Mouse (Mus musculus) brain, embryonic 18.5 days (tissue): ENCODE data around the gene Pop5.
A peak's percentile ranks its signal among the peaks of the same experiment; 100 is the strongest.

Experiments
- DNase-seq: peaks from one replicate; pipeline ENCODE4 v3.0.0-alpha.2; 2012; ENCODE audit warnings: low read depth, low spot score

Pop5 gene

DNA sequence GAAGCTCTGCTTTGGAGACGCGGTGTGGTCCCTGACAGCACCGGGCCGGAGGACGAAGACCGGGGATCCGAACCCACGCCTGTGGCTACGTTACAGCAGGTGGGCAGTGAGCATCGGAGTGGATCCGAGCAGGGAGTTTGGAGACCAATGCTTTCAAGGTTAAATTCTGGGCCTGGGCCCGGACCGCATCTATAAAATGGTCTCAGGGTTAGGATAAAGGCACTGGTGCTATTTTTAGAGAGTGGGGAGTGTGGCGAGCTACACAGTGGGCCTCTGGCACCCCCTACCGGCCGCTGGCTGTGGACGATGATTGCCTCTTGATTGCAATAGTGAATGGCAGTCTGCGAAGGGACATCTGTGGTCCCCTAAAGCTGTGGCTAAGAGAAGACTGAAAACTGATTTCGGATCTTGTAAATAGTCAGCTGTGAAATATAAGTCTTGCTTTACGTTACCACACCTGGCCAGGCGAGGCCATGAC is at the start of gene Pop5:
Pop5 (plus strand) TSS at position 51 of the 478 bp plus-strand sequence.
- DNase-seq: peak; percentile 66

DNA sequence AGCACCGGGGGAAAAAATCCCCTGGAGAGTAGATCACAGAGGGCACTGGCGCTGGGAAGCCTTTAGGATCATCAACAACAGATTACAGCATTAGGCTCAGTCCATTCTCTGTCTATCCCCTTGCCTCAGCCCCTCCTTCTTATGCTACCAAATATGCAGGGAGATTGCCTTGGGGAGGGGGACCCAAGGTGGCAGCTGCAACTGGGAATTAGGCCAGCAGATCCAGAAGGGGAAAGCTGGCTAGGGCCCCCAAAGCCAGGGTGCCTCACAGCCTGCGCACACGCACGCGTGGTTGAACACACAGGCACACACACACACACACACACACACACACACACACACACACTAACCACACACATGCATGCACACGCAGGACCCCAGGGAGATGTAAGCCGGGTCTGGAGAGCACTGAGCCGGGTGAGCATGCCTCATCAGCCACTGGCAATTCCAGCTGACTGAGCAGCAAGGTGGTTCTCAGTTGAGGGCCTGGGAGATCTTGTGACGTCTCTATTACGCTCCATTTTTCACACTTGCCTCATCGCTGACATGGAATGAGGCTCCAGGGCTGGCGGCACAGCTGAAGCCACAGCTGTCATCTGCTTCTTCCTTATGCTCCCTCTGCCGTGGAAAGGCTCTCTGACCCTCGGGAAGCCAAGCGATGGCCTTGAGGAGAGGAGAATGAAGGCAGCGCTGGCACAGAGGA is 49.1 kb upstream of the Pop5 start:
- DNase-seq: no peak

DNA sequence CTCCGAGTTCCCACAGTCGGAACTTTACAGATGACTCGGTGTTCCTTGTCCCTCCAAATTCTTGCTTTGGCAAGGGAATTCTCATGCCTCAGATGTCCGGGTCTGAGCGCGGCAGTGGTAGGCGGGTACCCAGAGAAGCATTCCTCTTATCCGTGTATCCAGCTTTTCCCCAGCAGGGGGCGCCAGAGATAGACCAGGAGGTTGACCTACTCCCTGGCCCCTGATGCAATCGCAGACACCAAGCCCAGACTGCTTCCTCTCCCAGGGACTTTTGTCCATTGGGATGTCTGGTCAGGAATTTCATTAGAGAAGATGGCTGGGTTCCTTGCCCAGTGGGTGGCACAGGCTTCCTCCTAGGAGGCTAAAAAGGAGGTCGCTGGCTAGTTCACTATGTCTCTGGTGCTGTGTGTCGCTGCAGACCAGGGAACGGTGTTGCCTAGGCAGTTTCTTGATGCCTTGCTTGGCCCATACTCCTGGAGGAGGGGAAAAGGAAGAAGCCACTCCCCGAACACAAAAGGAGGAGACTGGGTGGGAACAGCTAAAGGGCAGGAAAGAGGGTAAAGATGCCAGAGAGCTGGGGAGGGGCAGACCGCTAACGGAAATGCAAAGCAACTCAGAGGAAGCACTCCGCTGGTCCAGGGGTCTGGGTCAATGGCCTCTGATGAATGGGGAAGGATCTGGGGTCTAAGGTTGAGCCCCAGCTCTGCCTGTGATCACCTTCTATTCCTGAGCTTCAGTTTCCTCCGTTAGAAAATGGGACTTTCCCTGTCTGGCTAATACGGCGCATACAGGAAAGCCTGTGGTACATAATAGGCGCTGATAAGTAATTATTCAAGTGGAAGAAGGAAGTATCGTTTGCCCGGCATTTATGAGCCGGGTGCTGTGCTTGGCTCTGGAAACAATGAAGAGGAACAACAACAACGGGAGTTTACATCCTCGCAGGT is 48.2 kb upstream of the Pop5 start:
- no peak for DNase-seq

DNA sequence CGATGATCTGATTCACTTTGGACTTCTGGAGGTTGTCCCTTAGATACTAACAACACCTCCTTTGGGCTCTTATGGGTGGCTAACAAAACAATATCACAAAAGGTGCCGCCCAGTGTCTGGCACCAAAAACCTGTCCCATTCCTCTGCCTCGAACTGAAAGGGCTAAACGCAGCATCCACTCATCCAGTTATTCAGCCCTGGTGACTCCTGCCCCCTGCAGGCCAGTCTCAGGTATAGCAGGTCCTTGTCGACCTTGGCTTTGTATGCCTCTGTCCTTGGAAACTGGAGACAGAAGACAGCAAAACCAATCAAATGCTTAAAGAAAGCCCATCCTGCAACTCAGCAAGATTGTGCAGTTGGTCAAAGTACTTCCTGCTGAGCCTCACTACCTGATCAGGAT is 46.8 kb upstream of the Pop5 start:
- no peak for DNase-seq

DNA sequence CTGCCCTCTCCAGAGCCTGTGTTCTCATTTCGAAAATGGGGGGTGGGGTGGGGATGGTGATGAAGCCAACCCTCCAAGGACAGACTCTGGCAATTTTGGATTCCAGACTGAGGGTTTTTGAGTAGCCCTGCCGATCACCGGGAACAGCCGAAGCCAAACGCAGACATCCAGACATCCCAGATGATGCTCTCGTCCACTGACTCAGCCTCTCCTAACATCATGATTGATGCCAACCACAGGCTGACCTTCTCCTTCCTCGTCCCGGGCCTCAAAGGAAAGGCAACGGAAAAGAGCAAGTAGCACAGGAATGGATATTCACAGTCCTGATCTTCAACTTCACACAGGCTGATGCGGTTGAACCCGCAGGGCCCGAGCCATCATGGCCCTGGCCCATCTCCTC is 45.6 kb upstream of the Pop5 start:
- DNase-seq: no peak

DNA sequence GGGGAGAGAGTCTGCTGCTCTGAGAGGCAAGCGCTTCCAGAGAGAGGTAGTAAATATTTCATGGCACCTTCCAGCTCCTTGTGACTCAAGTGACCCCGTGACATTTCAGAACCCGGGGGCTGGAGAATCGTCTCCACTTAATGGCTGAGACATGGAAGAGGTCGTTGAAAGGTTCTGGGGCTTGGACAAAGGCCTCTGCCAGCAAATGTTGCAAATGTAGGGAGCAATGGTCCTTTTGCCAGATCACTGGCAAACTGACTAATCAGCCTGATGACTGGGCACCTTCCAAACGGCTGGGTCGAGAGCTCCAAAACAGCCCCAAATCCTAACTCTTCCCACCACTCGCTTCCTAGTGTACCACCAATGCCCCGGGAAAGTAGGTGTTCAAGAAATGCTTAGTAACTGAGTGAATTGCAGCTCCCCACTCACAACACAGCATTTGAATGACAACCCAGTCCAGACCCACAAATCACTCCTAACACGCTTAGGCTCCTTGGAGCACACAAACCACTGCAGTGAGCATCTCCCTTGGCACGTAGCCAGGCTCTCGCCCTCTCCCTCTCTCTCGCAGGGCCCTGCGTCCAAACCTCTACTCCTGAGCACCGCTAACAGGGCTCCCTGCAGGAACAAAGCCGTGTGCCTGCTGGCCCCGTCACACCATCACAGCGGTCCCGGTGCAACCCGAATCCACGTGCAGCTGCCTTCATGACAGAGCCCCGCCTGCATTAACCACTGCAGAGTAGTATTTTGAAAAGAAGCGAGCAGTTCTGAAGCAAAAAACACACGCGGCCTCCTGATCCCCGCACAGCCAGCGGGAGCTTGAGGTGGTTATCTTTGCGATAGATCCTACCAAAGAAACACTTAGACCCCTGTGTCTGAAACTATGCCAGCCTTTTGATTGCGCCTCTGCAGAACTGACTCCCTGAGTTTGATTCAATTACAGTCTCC is 43.5 kb upstream of the Pop5 start:
- DNase-seq: no peak

DNA sequence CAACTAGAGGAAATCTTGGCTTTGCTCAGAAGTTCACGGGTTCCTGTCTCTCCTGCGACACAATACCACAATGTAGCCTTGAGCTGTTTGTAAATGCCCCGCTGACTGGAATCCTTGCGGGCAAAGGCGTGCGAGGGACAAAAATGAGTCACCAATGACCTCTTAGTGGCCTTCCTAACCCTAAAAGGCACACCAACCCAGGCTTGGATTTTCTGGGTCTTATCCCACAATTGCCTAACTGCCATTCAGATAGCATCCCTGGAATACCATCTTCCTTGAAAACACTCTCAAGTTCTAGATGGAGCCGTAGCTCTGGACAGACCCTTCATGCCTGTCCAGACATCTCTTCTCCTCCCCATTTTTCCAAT is 42.8 kb upstream of the Pop5 start:
- no peak for DNase-seq

DNA sequence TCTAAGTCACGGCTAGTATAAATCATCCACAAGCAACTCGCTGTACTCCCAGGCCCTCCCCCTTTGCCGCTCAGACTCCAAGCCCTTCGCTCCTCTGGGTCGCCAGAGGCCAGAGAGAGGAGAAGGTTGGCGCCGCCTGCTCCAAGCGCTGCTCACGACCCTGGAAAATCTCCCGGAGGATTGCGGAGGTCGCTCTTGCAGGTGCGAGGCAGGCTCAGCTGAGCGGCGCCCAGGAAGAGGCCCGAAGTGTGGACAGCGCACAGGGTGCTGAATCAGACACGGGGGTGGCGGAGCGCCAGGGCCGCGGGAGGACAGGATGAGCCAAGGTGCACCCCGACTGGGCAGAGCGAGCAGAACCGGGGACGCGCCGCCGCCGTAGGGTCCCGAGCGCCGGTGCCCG is 42.4 kb upstream of the Pop5 start:
- DNase-seq: no peak

DNA sequence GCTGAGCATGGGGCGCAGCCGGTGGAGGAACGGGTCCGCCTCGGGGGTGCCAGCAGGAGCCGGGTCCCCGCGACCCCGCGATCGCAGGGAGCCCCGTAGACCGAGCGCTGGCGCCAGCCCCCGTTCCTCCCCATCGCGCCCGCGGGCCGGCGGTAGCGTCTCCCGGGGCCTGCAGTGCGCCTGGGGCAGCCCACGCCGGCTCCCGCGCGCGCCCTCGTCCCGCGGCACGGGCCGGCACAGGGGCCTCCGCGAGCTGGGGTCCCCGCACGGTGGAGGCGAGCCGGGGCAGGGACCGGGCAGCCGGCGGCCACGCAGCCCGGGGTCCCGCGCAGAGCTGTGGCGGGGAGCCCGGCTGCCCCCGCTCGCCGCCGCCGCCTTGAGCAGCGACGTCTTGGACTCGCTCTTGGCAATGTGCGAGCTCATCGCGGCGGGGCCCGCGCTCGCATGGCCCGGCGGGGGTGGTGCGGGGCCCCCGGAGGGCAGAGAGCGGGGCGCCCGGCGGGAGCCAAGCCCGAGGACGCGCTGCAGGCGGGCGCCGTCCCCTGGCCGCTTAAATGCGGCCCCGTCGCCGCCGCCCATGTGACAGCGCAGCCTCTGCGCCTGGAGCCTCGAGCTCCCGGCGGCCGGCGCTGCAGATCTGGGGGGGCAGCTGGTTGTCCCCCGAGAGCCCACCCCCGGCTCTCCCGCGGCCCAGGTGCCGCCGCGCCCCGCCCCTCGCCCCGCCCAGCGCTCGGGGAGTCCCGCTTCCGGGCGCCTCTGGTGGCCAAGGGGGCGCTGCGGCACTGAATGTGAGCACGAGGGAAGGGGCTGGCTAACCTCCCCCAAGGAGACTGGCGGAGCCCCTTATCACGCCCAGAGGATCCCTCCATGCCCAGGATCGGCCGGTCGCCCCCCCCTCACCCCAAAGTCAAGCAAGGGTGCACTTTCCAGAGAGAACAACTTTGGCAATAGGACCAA is 41.7 kb upstream of the Pop5 start, which contains the start of gene Cabp1:
Cabp1 (minus strand) TSS at position 713 of the 957 bp plus-strand sequence.
- no peak for DNase-seq

DNA sequence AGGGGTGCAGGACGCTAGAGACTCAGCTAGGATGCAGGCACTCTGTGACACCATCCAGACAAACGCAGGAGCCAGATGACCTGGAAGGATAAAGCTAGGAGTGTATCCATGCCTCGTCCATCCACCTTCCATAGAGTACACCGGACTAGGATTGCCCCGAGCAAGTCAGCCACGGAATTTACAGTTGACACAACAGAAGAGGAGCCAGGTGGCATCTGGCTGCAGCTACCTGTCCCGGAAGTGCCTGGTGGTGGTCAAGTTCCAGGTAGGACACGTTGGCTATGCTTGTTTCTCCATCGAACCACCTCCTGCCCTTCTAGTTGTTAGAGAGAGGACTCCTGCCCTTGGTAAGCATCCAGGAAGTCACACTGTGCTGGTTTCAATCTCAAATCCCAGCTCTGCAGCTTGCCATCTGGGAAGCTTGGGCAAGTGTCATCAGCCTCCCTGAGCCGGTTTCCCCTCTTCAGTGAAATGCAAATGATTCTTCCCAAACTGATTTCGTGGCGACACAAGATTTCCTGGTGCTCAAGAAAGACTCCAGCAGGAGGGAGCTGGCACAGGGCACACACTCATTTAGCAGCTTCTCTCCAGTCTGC is 40.9 kb upstream of the Pop5 start:
- DNase-seq: no peak

DNA sequence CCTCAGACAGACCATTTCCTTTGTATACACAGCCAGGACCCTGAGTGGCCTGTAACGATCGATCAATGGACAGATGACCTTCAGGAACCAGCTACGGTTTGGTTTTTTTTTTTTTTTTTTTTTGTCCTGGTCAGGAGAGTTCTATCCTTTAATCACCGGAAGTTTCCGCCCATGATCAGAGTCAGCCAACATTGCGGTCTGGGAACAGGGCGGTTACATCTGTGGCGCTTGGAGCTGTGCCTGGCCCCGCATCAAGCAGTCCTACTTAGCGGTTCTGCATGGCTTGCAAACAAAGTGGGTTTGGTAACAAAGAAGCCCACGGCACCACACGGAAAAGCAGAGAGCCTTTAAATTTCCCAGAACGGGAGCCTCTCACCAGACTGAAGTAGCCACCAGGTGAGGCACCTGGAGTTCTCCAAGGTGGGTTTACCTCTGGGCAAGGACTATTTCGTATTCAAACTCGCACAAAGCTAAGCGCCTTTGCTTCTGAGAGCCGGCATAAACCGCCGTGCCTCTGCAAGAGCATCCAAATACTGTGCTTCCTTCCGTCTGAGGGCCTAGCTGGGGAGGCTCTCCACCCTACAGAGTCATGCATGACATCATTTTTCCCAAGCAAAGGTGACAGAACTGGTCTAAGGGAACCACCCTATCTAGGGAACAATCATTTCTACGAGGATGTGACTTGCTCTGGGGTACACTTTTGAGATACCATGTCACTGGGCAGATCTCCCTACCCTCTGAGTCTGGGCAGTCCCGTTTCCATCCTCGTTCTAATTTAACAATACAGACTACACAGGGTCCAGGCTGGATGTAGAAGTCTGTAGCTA is 31.7 kb upstream of the Pop5 start:
- DNase-seq: no peak

DNA sequence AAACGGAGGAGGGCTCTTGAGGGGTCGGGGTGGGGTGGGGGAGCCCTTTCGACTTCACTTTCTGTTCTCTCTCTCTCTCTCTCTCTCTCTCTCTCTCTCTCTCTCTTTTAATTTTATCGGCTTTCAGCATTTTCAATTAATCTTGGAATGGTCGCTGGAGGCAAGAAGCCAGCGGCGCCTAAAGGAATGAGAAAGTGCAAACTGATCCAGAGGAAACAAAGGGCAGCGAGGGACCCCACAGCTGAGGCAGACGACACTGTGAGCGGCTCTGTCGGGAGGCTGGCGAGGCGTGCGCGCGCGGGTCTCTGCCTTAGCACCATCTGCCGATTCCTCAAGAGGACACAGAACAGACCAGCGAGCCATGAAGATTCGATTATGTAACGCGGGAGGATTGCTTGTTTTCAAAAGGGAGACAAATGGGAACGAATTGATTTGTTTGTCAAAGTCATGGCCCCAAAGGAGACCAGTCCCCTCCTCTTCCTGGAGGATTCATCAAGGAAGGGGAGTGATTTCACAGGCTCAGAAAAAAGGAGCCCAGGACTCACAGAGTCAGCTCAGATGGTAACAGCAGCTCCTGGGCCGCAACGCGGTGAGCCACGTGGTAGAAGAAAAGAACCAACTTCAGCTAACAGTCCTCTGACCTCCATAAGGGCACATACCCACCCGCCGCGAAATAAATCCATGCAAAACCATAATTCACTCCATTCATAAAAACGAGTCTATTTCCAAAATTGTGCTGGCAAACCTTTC is 30.9 kb upstream of the Pop5 start:
- DNase-seq: no peak

DNA sequence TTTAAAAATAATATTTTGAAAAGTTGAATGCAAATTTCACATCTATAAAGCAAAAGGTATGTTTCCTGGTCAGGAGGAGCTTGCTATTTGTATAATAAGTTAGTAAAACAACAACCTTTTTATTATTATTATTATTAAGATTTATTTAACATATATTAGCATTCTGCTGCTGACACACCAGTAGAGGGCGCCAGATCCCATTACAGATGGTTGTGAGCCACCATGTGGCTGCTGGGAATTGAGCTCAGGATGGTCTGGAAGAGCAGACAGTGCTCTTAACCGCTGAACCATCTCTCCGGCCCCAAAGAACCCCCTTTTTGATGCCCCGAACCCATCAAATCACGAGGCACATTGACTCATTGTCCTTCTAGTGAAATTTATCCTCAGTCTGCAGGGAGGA is 28.4 kb upstream of the Pop5 start:
- no peak for DNase-seq

DNA sequence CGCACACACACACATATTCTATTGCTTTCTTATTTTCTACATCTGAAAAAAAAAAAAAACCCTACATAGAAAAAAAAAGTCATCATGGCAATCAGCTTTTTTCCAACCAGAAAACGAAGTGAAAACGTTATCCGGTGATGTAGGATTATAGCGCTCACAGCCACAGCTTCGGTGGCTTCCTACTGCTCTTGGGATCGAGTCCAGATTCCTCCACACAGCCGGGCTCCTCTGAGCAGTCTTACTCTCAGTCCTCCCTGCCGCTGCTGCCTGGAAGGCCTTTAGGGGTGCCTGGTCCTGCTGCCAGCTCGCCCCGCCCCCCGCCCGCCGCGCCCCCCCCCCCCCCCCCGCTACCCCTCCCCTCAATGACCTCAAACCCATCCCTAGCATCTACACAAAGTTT is 27.7 kb upstream of the Pop5 start:
- no peak for DNase-seq

DNA sequence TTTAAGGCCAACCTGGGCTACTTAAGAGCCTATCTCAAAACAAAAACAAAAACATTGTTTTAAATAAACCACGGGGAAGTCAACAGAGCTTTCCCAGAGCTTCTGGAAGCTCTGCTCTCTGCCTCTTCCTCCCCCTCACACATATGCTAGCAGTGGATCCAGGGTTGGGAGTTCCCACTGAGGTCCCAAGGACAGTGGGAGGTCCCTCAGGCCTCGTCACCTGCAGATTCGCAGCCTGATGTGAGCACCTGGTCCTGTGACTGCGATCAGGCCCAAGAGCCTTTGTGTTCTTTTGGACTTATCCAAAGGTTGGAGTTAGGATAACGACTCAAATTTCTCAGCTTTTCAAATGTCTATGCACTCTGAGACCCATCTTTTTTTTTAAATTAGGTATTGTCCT is 27.0 kb upstream of the Pop5 start:
- DNase-seq: no peak

DNA sequence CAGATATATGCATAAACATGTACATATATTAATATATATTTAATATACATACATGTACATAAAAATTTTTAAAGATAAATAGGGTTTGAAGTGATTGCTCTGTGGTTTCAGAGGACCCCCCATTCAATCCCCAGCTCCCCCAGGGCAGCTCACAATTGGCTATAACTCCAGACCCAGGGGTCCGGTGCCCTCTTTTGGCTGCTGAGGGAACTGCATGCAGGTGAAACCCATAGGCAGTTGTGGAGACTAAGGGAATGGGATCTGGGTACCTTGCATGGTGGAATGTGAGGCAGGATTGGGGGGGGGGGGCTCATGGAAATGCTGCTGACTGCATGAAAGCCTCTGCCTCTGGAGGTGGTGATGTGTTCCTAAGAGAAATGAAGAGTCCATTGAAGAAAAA is 25.3 kb upstream of the Pop5 start:
- no peak for DNase-seq

DNA sequence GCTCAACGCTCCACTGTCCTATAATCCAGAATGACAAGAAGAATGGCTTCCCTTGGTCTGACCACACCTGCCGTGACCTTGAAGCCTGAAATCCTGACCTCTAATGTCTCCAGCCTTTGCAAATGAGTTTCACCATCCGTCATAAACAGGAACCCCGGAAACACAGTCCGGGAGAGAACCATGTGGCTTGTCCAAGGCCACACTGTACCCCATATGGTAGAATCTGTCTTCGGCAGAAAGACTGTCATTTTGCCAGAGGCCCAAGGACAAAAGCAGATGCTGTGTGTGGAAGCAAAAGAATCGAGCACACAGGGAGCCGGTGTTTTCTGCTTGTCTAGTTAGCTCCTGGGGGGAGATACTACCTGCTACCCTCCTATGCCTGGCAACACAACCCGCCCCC is 23.2 kb upstream of the Pop5 start:
- DNase-seq: no peak

DNA sequence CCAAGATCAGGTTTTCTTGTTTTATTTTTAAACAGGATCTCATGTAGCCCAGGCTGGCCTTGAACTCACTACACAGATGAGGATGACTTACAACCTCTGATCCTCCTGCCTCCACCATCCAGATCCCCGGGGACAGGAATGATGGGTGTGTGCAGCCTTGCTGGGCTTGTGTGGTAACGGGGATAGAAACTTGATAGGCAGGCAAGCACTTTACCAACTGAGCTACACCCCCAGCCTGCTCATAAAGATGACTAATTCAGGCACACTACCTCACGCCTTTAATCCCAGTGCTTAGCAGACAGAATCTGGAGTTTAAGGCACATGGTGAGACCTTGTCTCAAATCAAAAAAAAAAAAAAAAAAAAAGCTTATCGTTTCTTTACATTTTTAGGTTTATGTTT is 22.8 kb upstream of the Pop5 start:
- no peak for DNase-seq

DNA sequence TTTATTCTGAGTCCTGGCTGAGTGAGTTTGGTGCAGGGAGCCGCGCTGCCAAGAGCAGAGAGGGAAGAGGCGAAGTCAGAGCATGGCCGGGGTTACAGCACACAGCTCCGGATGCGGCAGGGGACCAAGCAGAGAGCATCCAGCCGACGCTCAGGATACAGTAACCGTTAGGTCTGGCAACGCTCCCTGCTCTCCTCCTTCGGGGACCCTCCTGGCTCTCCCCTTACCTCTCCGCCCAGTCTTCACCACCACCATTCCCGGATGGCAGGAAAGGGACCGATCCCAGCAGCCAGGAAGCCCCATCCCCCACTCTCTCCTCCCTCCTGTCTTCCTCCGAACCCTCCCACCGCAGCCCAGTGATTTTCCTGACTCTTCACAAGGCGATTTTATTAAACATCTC is 20.8 kb upstream of the Pop5 start:
- DNase-seq: no peak
